Comparison of ENCODE assay signal across 9 mouse cellular contexts in genomic region chr10:69781491-69781890, GRCm38 (mm10).
DNase-seq lines count a peak whose midpoint lies in the region; ATAC-seq lines count a peak whose summit lies in the region.
"Had no signal": no experiment of that assay in that cellular context is flagged by ENCODE, and none has a peak within 500 bp of the region (broad histone marks: within the 10 kb centered on the region; RNA-seq: fewer than 3 reads in every experiment).

No protein-coding gene starts in this region.

- intact Hi-C loops in heart, postnatal 36 days (cut with DNase I), result no loop called here

- peak; percentile 71 for DNase-seq in layer of hippocampus, adult 11-12 months (ENCODE audit: low spot score)
- DNase-seq in layer of hippocampus, postnatal 36 days, result no peak
- DNase-seq in forebrain, embryonic 14.5 days (ENCODE audit: low spot score), result peak; percentile 72
- DNase-seq in heart, postnatal 36 days, result peak; percentile 53 to 59
- DNase-seq in left cerebral cortex, adult 18-20 months (ENCODE audit: low spot score in 2 of 2), result peak; percentile 60 to 70
- DNase-seq in yolk sac, embryonic 10.5 days (ENCODE audit: low spot score), result peak; percentile 18
- DNase-seq: liver, embryonic 13.5 days had no signal

- H3K4me1 ChIP-seq in forebrain, embryonic 14.5 days (ENCODE audit: control insufficient read depth, insufficient read depth, low read length), result 0 out of 2 replicates have a peak, but pooled peaks cover 4% of the 10 kb centered on the region

- H3K36me3 ChIP-seq in forebrain, embryonic 14.5 days (ENCODE audit: control insufficient read depth, insufficient read depth, low read length), result no peaks in the 10 kb centered on the region
- H3K36me3 ChIP-seq: liver, embryonic 13.5 days had no signal

- no peak overlapping the region for H3K4me3 ChIP-seq in forebrain, embryonic 14.5 days (ENCODE audit: low read depth, low read length)
- H3K4me3 ChIP-seq: liver, embryonic 13.5 days had no signal

- no peak overlapping the region for H3K27ac ChIP-seq in forebrain, embryonic 14.5 days (ENCODE audit: low read depth, low read length)
- H3K27ac ChIP-seq: liver, embryonic 13.5 days had no signal

- no peak overlapping the region for H3K4me2 ChIP-seq in forebrain, embryonic 14.5 days (ENCODE audit: low read length)
- H3K4me2 ChIP-seq: liver, embryonic 13.5 days had no signal

- no peaks in the 10 kb centered on the region for H3K27me3 ChIP-seq in forebrain, embryonic 14.5 days (replicated peaks; ENCODE audit: control insufficient read depth, insufficient read depth, low read length)
- H3K27me3 ChIP-seq: liver, embryonic 13.5 days had no signal

- H3K9me3 ChIP-seq in forebrain, embryonic 14.5 days (replicated peaks; ENCODE audit: control insufficient read depth, low read length), result 0 out of 2 replicates have a peak, but pooled peaks cover 2% of the 10 kb centered on the region
- H3K9me3 ChIP-seq: liver, embryonic 13.5 days had no signal

- 27% methylated on average over 8 of the region's 8 CpGs for whole genome bisulfite sequencing in forebrain, embryonic 14.5 days

- no peak overlapping the region for H3K9ac ChIP-seq in forebrain, embryonic 14.5 days (ENCODE audit: low read length)
- H3K9ac ChIP-seq: liver, embryonic 13.5 days had no signal

- ATAC-seq in cerebellum, adult (ENCODE audit: insufficient number of reproducible peaks, low FRiP score, low TSS enrichment), result peak; percentile 80
- ATAC-seq in forebrain, embryonic 14.5 days, result peak; percentile 91
- peak; percentile 96 for ATAC-seq in megakaryocyte-erythroid progenitor cell, adult 5-6 weeks (replicated peaks; ENCODE audit: low FRiP score, low TSS enrichment, poor library complexity, severe bottlenecking)

Comparison
In these comparisons a context has a peak if more than half of its experiments do, and no peak if none do; other contexts are left out.
1. DNase-seq: peak in layer of hippocampus, adult 11-12 months (single experiment), forebrain, embryonic 14.5 days (single experiment), heart, postnatal 36 days (2 of 2), left cerebral cortex, adult 18-20 months (2 of 2) and yolk sac, embryonic 10.5 days (single experiment); none in layer of hippocampus, postnatal 36 days (0 of 2).
2. Peak in every context shown above with its lines, with median percentiles within 50 percentile points of each other: ATAC-seq.